Mouse (Mus musculus) midbrain, postnatal 0 days (tissue): ENCODE results near the gene Sf3a2. TPM values are rescaled to one million over a fixed set of nuclear protein-coding genes. Genes with fewer than 3 reads are reported as not detected.
A peak's percentile ranks its signal among the peaks of the same experiment; 100 is the strongest.
"Not testable (repeated sequence)": the region's sequence is repeated elsewhere in the genome, so short reads cannot be mapped to it uniquely, and the experiment has no call there.

Experiments used
- ATAC-seq: fragments of 200-750 bp; cut with Nextera tagmentation; 2 replicates; pipeline ENCODE4 v1.8.0; 2017; ENCODE audit warnings: moderate number of reproducible peaks, mild to moderate bottlenecking, moderate TSS enrichment, moderate library complexity; ENCODE audit not compliant: low FRiP score
- DNase-seq: peaks from one replicate; pipeline ENCODE4 v3.0.0-alpha.2; 2015; ENCODE audit warnings: low spot score
- H3K27ac ChIP-seq: fragments of 300-500 bp; sonication (generic); 2 replicates; pipeline ENCODE4 v1.5.1; 2014; ENCODE audit warnings: low read depth, mild to moderate bottlenecking, low read length, mixed read lengths
- H3K27me3 ChIP-seq: fragments of 300-500 bp; sonication (generic); 2 replicates; pipeline ENCODE4 v1.6.1; 2014; ENCODE audit warnings: low read length, control low read depth, mixed read lengths; ENCODE audit not compliant: insufficient read depth
- H3K36me3 ChIP-seq: fragments of 300-500 bp; sonication (generic); 2 replicates; pipeline ENCODE4 v1.6.1; 2014; ENCODE audit warnings: low read length, control low read depth, mixed read lengths; ENCODE audit not compliant: insufficient read depth
- H3K4me1 ChIP-seq: fragments of 300-500 bp; sonication (generic); 2 replicates; pipeline ENCODE4 v1.6.1; 2014; ENCODE audit warnings: mild to moderate bottlenecking, control low read depth, antibody characterized with exemption, low read length, mixed read lengths; ENCODE audit not compliant: insufficient read depth
- H3K4me2 ChIP-seq: fragments of 300-500 bp; sonication (generic); 2 replicates; pipeline ENCODE4 v1.6.1; 2014; ENCODE audit warnings: low read depth, mild to moderate bottlenecking, low read length, mixed read lengths; ENCODE audit not compliant: poor library complexity, severe bottlenecking
- H3K4me3 ChIP-seq: fragments of 300-500 bp; sonication (generic); 2 replicates; pipeline ENCODE4 v1.5.1; 2014; ENCODE audit warnings: low read depth, mild to moderate bottlenecking, low read length, moderate library complexity
- H3K9ac ChIP-seq: fragments of 300-500 bp; sonication (generic); replicated peaks from 2 replicates; pipeline ENCODE4 v1.6.1; 2014; ENCODE audit warnings: mild to moderate bottlenecking, low read length, moderate library complexity, mixed read lengths; ENCODE audit not compliant: poor library complexity, severe bottlenecking
- H3K9me3 ChIP-seq: fragments of 300-500 bp; sonication (generic); 2 replicates; pipeline ENCODE4 v1.6.1; 2016; ENCODE audit warnings: low read length, control low read depth
- CTCF ChIP-seq: IDR thresholded peaks from 2 replicates; pipeline ENCODE4 v1.5.1; 2016; ENCODE audit warnings: antibody characterized with exemption, mild to moderate bottlenecking
- WGBS: fragments of 180-500 bp; shearing (Covaris S2); extraction: QIAGEN DNeasy Blood & Tissue Kit; methylation state at CpG from one replicate; pipeline ENCODE4 v1.1.7; 2014; 5-methylcytosine and 5-hydroxymethylcytosine counted together
- polyA plus RNA-seq: library from polyadenylated mRNA; unstranded; fragments of >200 nt; fragmentation: Nextera tagmentation; extraction: Ambion mirVana; gene quantifications from 2 replicates; pipeline ENCODE4 v1.2.1, GENCODE M21; 2015
- total RNA-seq: library from RNA; depleted of rRNA; stranded (reverse); fragments of >200 nt; gene quantifications from 2 replicates; pipeline ENCODE4 v1.2.3, GENCODE M21; 2014

Gene Sf3a2
- total and polyA plus RNA-seq, 2 experiments from 2014 or later, result 18.3 to 64.3 TPM

- Histone ChIP-seq H3K4me1 (peaks cover 6% of the 10 kb centered on the region; the same call in 1 of the 2 replicates), H3K9me3 (no peaks in the 10 kb centered on the region), H3K27ac (peak within 1 kb of the TSS; percentile 85), H3K27me3 (no peaks in the 10 kb centered on the region), H3K4me2 (peak within 1 kb of the TSS; percentile 98), H3K4me3 (peak within 1 kb of the TSS; percentile 74), H3K36me3 (peaks cover 14% of the 10 kb centered on the region), H3K9ac (peak within 1 kb of the TSS; percentile 88)
- under 1% methylated on average over 79 of the region's 82 CpGs for WGBS
- TF ChIP-seq CTCF, result peak; percentile 24
- DNase-seq, result peak; percentile 100
- peak; percentile 98 for ATAC-seq
Measured at GRCm38 (mm10) chr10:80826151-80827062, 28.4 kb downstream of the Sf3a2 start, which contains the start of gene Oaz1. Gene Oaz1 (plus strand): TSS chr10:80826656.

- WGBS, result 9% methylated on average over 24 of the region's 29 CpGs
- no peak for TF ChIP-seq CTCF
- peak overlapping the region; percentile 85 for H3K27ac ChIP-seq
- peaks cover 6% of the 10 kb centered on the region; the same call in 1 of the 2 replicates for H3K4me1 ChIP-seq
- ATAC-seq (no peak), DNase-seq (no peak)
- no peaks in the 10 kb centered on the region for H3K27me3 ChIP-seq
- no peaks in the 10 kb centered on the region for H3K9me3 ChIP-seq
- peak overlapping the region; percentile 98 for H3K4me2 ChIP-seq
- peak overlapping the region; percentile 88 for H3K9ac ChIP-seq
- H3K4me3 ChIP-seq, result peak overlapping the region; percentile 74
- H3K36me3 ChIP-seq, result peaks cover 14% of the 10 kb centered on the region
Measured at GRCm38 (mm10) chr10:80827063-80827869, 29.3 kb downstream of the Sf3a2 start.

DNA sequence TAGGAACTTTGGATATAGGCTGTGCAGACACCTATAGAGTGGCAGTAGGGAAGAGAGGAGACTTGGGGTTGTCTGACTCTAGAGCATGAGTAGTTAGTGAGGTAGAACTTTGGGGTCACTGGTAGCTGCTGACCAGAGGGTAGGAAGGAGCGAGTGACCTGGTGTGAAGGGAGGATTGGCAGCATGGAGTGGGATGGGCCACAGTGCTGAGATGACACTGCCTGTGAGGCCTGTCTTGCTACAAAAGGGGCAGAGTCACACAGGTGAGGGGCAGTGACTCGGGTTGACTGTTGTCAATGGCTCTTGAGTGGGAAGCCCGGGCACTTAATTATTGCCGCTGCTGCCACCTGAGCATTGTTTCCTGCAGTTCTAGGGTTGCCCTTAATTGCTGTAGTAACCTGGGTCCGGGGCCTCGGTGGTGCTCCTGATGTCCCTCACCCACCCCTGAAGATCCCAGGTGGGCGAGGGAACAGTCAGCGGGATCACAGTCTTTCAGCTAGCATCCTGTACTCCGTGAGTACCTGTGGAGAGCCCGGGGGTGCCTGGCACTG lies 29.9 kb downstream of the Sf3a2 start:
- no peak for TF ChIP-seq CTCF
- Histone ChIP-seq H3K36me3 (peaks cover 14% of the 10 kb centered on the region), H3K27me3 (no peaks in the 10 kb centered on the region), H3K4me1 (peaks cover 6% of the 10 kb centered on the region; the same call in 1 of the 2 replicates), H3K4me3 (peak overlapping the region; percentile 74), H3K9me3 (no peaks in the 10 kb centered on the region), H3K27ac (no peak overlapping the region), H3K4me2 (peak overlapping the region; percentile 98), H3K9ac (peak overlapping the region; percentile 88)
- DNase-seq (no peak), ATAC-seq (no peak)
- 81% methylated on average over 10 of the region's 10 CpGs for WGBS

- not testable (repeated sequence) for H3K9ac ChIP-seq, H3K4me1 ChIP-seq, ATAC-seq, H3K9me3 ChIP-seq, H3K27ac ChIP-seq, DNase-seq, H3K27me3 ChIP-seq
- Histone ChIP-seq H3K4me3 (peak overlapping the region; percentile 74; the same call in 1 of the 2 replicates), H3K36me3 (peaks cover 17% of the 10 kb centered on the region), H3K4me2 (peak overlapping the region; percentile 98)
- 87% methylated on average over 6 of the region's 9 CpGs for WGBS
Measured at GRCm38 (mm10) chr10:80828587-80828986, 30.6 kb downstream of the Sf3a2 start.

DNA sequence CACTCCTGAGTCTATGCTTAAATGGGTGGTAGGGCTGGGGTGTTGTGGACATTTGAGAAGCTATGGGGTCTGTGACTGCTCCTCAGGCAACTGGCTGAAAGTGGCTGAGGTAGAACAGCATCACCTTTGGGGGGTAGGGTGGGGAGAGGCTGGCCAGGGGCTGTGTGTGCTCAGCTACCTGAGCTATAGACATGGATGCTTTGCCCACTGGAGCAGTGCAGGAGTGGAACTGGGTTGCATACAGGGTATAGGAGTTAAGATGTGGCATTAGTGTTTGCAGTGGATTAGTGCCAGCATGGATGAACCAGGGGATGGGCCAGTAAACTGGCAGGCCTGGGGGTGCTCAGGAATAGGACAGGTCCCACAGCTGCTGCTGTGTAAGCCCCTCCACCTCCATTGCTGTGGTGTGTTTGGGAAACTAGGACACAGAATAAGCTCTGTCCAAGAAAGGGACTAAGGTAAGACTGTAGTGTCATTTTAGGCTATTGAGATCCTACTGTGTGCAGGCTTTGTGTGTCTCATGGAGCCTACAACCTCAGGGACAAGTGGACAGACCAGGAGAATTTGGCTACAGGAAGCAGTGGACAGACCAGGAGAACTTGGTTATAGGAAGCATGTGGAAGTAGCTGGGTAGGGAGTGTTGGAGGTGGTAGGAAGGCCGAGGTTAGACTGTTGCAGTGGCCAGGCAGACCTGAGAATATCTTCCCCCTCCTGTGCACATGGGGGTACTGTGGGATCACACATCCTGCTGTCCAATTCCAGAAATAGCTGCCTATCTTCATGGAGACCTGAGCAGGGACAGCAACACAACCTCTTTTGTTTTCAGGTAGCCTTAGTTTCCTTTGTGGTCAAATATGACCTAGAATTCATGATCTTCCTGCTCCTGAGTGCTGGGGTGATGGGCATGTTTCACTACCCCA lies 31.6 kb downstream of the Sf3a2 start:
- ATAC-seq, result no peak
- TF ChIP-seq CTCF, result no peak
- no peak overlapping the region for H3K4me2 ChIP-seq
- H3K36me3 ChIP-seq, result peaks cover 19% of the 10 kb centered on the region
- H3K9ac ChIP-seq, result no peak overlapping the region
- H3K9me3 ChIP-seq, result no peaks in the 10 kb centered on the region
- no peak for DNase-seq
- no peaks in the 10 kb centered on the region for H3K27me3 ChIP-seq
- peaks cover 6% of the 10 kb centered on the region; the same call in 1 of the 2 replicates for H3K4me1 ChIP-seq
- H3K4me3 ChIP-seq, result no peak overlapping the region
- H3K27ac ChIP-seq, result no peak overlapping the region
- WGBS, result 56% methylated on average over 1 of the region's 1 CpGs
